Mouse (Mus musculus): ENCODE measurements around the gene Gm10840.
"Not testable (repeated sequence)": the region's sequence is repeated elsewhere in the genome, so short reads cannot be mapped to it uniquely, and the experiment has no call there.

Gm10840 gene

GRCm38 (mm10) chr11:106195341-106195740 lies 34.7 kb downstream of the Gm10840 start:
- no peak for DNase-seq (ENCODE audit: low read depth, low spot score)

DNA sequence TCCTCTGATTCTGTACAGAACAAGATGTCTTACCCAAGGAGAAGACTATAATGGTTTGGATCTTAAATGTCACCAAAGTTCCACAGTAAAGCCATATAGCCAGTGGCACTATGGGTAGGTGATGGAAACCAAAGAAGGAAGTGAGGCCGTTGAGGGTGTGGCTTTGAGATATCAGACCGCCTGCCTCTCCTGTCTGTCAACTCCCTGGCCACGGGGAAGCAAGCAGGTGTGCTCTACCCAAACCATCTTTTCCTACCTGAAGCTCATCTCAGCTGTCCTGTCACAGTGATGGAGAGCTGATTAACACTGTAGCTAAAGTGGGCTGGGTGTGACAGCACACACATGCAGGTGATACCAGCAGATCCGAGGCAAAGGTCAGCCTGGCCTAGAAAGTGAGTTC lies 37.6 kb downstream of the Gm10840 start:
- no peak for DNase-seq (ENCODE audit: low read depth, low spot score)

GRCm38 (mm10) chr11:106199997-106200396 lies 39.3 kb downstream of the Gm10840 start:
- not testable (repeated sequence) for DNase-seq (ENCODE audit: low read depth, low spot score)

- DNase-seq (ENCODE audit: low read depth, low spot score), result no peak
Measured at GRCm38 (mm10) chr11:106200756-106201155, 40.1 kb downstream of the Gm10840 start.

- DNase-seq (ENCODE audit: low read depth, low spot score), result no peak
Measured at GRCm38 (mm10) chr11:106201337-106202122, 40.9 kb downstream of the Gm10840 start.

- DNase-seq (ENCODE audit: low read depth, low spot score), result no peak
Measured at GRCm38 (mm10) chr11:106202123-106202465, 41.4 kb downstream of the Gm10840 start, which contains the start of gene Strada. Strada (minus strand) TSS chr11:106202168.
